Mouse (Mus musculus) testis, postnatal 14 days (tissue): ENCODE measurements at regions not wholly inside any gene's neighbourhood (a gene's known extent, or its start where the extent isn't known, plus 50 kb on each side); places are given as distances from the start of the nearest gene placed in this dataset.

Experiments used
- DNase-seq: peaks from one replicate; pipeline ENCODE4 v3.0.0; 2021; ENCODE audit warnings: low spot score

DNA sequence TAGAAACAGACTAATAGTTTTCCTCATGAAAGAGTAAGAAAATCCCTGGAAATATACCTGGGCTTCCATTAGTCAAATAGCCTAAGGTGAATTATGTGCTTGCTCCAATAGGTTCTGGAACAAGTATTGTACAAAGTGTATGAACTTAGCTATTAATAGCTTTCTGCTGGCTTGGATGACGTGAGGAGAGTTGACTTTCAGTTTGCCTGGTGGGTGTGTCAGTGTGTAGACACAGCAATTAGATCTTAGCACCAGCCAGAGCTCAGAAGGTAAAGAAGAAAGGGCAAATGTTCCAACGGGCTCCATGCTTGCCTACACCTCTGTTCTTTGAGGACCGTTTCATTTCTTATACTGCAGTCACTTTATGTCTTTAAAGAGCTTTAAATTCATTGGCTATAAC lies 654.8 kb upstream of the Mef2c start:
- DNase-seq = no peak

DNA sequence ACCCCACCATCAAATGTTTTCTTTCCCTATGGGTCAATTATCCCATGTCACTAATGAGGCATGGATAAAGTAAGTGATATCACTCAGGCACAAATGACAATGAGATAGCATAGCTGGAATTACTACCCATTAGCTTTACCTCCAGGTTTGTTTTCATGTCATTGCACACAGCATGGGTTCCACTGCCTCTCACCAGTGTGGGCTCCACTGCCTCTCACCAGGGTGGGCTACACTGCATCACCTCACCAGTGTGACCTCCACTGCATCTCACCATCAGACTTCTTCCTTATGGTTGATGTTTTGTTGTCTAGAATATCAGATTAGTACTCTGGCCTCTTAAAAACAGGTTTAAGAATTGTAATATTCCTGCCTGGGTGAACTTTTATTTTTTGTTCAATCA lies 634.0 kb upstream of the Mef2c start:
- no peak for DNase-seq

DNA sequence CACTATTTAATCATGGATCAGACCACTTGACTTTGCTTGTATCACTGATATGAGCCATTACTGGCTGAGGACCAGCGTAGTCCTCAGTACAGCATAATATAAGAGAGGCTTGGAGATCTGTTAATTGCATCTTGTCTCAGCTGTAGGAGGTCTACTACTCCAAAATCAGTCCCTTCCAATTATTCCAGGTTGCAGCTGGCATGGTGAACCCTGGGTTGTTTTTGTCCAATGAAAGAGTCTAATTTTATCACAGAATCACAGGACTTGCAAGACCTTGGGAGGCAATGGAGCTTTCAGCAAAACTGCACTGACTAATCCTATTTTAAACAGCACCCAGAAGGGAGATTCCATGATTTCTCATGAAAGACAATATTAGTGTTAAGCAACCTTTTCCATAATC lies 629.7 kb upstream of the Mef2c start:
- no peak for DNase-seq

DNA sequence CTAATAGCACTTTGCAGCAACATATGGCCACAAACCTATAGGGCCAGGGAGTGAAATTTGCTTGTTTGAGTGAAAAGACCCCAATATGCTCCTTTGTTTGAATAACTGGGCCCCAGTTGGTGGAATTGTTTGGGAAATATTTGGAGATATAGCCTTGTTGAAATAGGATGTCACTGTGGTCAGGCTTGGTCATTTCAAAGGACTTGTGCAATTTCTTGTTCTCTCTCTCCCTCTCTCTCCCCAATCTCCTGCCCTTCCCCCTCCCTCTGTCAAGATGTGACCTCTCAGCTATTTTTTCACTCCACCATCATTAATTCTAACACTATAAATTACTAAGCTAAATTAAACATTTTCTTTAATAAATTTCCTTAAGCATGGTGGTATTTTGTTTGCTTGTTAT lies 620.5 kb upstream of the Mef2c start:
- DNase-seq = no peak

DNA sequence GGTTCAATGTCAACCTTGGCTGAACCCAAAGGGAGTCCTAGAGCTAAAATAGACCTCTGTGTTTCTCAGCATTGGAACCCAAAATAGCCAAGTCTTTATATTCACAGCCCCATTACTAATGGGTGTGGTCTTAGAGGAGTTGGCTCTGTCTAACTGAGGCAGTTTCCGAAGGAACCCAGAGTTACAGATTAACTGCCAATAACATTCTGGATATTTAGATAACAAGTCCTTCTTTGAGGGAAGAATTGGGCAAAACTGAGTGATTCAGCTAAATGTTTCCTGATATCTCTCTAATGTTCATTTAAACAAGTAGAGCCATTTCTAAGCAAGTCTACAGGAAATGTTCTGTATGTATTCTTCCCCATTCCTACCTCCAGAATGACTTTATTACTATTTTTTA lies 615.1 kb upstream of the Mef2c start:
- DNase-seq = no peak

DNA sequence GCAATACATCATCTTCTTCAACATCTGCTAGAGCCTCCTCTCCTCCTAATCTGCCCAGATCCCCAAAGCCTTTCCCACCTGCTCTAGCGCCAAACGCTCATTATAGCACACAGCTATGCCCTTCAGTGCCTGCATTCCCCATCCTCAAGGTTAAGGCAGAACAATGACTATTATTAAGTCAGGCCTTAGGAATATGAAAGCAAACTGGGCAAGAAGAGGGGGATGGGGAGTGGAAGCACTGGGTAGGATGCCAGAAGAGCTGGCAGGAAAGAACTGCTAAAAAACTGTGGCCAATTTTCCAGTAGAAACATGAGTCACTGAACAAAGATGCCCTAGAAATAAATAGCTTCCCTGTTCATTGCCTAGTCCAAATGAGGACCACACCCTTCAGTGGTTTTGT lies 611.1 kb upstream of the Mef2c start:
- no peak for DNase-seq

DNA sequence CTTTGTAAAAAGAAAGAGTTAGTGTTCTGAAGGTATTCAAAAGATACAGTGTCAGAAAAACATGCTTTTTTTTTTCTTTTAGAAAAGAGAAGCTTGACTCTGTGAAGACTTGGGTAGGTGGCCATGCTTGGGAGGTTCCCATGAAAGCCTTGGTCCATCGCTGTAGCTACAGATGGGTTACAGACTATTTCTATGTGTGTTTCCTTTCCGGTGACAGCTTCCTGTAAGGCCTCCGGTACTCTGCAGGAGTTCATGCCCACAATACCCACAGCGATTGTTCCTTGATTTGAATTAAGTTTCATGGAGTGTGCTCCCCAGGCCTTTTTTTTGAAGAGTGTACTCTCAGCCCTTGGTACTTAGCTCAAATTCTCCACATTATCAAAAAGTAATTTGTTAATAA lies 604.1 kb upstream of the Mef2c start:
- DNase-seq = no peak

DNA sequence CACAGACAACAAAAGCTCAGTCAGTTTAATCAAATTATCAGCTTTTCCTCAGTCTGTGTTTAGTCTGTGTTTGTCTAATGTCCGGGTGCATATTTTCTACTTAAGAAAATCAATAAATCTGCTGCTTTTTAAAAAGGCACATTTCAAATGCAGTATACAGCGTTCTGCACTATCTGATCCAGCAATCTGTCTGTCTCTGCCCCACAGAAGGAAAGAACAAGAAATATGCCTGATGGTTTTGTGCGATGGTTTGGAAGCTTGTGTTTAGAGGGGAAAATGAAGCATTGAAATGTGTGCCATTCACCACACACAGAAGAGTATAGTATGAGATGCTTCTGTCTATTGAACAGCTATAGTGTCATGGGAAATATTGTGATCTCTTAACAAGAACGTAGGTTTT lies 601.7 kb upstream of the Mef2c start:
- no peak for DNase-seq

DNA sequence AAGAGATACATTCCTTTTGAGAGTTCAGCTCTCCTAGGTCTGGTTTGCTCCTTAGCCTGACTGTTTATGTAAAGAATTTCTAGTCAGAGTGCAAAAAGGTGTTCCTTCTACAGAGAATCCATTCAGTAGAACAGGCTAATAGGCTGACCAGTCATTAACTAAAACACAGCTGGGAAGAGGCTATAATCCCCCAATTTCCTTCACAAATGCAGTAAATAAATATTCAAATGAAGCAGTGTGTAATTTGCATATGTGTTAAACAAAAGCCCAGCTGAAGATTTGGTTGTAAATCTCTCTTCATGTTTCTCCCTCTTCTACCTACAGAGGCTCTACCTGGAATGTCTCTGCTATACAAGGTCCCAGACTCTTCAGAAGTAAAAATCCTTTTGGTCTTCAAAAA lies 600.2 kb upstream of the Mef2c start:
- no peak for DNase-seq

DNA sequence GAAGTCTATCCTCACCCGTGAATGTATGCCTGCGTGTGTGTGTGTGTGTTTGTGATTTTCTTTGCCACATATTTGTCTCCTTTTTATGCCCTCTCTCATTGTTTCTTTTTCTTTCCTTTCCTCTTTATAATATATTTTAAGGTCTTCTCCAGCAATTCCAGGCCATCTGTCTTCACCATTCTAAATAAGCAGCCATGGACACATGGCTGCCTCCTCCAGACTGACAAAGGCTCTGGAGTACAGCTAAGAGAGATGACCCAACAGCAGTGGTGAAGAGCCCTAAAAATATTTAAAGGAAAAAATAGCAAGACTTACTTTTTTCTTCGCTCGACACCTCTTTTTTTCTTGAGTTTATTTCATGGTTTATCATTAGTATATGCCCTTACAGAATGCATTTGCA lies 596.1 kb upstream of the Mef2c start:
- DNase-seq = no peak

DNA sequence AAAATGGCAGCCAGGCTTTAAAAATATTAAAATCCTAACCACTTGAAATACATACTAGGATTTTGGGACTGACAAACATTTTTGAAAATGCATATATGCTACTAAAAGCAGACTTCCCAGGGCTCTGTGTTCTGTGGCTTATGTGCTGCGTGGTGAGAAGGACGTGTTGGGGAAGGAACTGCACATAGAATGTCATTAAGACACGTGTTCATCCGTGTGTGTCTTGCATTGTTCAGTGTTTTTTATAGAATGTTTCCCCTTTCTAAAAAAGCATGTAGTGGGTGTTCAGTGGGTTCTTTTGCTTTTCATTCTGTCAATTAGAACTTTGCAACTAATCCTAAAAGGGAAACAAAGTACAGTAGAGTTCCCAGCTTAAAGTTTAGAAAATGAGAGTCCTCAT lies 594.7 kb upstream of the Mef2c start:
- no peak for DNase-seq

DNA sequence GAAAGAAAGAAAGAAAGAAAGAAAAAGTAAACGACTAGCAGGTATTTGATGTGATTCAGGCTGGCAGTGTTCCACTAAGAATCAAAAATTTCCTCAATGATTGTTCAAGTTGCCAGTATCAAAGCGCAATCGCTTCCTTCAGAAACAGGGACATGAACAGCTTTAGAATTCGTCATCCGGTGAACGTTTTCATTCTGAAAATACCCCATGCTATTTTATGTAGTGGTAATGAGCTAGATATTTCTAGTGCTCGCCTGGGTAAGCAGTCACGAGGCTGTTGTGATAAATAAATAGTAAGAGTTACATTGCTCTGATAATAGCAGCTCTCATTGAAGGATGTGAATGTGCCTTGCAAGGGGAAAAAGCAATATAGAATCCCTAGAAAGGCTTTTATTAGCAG lies 591.0 kb upstream of the Mef2c start:
- DNase-seq = no peak

DNA sequence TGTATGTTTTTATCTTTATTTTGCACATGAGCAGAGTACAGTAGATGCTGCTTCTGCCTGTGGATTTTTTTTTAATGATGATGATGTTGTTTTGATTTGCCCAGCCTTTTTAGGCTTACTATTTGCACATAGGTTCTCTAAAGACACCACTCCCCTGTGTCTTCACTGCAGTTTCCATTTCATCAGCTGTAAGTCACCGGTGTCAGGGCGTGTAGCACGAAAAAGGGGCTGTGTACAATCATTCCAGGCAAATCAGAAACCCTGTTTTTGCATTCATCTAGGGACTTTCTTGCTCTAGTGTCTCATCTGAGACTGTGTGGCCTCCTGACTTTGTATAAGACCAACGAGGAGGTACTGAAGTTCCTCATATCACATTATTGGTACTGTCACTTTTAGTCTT lies 588.6 kb upstream of the Mef2c start:
- DNase-seq = no peak

DNA sequence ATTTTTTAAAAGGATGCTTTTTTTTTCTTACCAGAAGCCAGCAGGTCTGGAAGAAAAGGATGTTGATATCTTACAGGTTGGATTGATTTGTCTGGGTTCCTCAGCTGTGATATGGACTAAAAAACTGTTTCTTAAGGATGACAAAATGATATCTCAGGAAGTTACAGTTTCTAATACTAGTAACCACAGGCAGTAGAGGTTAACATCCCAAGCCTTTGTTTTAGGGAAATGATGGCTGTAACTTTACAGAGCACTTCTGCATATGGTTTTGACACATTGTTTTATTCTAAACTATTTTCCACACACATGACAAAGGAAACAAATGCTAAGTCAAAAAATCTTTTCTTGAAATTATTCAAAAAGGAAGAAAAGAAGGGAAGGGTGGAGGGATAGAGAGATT lies 573.8 kb upstream of the Mef2c start:
- DNase-seq = no peak

DNA sequence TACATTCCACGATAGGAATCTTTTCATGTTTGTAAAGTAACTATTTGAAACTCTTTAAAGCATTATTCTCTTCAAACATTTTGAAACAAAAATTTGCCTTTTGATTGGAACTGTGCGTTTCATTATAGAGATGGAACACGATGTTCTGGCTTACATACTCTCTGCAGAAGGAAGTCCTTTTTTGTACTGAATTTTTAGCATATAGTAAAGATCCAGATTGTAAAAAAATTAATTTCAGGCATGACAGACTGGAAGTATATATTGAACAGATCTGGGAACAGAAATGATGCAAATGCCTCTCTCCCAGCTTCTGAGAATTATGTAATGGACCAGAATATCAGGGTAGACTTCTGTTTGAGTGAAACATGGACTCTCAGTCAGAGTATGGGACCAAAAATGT lies 566.0 kb upstream of the Mef2c start:
- no peak for DNase-seq

DNA sequence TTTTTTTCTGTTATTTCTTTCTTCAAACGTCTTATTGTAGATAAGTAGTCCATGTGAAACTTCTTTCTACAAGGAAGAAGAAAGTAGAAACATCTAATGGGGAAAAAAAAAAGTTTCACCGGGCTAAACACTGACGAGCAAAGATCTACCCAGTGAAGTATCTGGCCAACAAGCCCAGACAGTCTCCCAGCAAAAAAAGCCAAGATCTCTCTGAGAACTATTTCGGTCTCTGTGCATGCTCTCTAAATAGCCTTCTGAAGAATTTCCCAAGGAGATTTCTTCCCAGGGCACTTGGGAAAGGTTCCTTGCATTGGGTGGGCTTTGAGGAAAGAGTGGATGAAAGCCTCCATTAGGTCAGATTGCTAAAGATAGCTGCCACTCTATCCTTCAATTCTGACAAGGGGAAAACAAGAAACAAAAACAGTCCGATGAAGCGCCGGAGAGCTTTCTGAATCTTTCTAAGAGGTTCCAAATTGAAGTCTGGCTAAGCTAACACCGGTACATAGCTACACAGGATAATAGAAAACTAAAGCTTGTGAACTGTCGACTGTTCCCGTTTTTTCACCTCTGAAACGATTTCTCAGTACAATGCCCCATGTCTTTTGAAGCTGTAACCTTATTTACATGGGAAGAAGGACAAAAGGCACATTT lies 561.0 kb upstream of the Mef2c start:
- no peak for DNase-seq

DNA sequence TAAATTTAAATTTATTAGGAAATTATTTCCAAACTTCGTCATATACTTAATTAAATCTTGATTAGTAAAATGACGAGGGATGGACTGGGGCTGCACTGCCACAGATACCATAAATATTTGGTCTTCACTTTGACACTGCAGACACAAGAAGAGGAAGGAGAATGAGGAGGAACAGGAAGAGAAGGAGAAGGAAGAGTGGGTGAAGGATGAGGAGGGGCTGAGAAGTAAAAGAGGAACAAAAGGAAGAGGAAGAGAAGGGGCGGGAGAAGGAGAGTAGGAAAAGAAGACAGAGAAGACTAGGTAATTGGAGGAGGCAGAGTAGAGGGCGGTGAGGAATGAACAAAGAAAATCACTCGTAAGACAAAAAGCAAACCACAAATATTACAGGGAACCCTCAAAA lies 556.9 kb upstream of the Mef2c start:
- DNase-seq = no peak

DNA sequence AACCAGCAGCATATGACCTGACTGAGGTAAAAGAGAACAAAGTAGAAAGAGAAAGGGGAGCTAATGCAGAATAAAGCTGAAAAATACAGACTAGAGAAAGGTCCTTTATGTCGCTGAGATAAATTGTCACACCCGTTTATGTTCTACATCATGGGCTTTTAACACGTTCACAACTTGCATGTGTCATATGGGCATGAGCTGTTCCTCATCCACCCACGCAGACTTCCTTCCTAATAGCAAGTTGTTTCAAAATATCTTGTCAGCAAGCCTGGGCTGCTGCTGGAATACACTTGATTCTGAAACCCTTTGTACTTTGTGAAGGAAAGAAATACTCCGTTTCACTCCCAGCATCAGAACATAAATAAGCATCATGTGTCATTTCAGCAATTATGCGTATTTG lies 554.3 kb upstream of the Mef2c start:
- DNase-seq = no peak

DNA sequence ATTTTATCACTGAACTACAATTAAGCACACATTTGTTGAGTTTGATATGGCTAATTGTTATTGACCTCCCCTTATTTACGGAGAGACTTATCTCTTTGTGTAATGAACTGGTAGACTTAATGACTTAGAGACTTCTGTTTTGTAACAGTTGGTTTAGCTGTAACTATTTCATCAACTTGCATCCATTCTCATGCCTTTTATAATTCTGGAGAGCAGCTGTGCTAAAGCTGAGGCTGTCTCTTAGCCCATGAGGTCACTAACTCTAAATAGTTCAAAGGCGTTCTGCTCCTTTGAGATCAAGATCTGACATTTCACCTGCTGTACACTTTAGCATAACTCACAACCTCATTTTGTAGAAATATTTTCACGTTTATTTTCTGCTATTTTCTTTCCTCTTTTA lies 541.5 kb upstream of the Mef2c start:
- no peak for DNase-seq

DNA sequence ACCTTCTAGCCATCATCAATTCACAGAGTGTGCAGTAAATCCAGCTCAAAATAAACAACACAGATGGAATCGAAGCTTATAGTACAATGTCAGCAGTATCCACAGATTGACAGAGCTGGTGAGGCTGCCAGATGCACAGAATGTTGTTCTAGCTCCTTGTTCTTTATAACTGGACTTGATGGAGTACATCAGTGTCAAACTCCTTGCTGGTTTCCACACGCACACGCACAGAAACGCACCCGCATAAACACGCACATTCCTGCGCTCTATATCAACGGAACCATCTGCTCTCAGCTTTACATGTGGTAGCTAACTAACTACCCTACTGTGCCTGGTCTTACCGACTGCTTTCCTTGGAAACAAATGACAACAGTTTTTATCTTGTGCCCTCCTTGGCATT lies 532.1 kb upstream of the Mef2c start:
- no peak for DNase-seq

DNA sequence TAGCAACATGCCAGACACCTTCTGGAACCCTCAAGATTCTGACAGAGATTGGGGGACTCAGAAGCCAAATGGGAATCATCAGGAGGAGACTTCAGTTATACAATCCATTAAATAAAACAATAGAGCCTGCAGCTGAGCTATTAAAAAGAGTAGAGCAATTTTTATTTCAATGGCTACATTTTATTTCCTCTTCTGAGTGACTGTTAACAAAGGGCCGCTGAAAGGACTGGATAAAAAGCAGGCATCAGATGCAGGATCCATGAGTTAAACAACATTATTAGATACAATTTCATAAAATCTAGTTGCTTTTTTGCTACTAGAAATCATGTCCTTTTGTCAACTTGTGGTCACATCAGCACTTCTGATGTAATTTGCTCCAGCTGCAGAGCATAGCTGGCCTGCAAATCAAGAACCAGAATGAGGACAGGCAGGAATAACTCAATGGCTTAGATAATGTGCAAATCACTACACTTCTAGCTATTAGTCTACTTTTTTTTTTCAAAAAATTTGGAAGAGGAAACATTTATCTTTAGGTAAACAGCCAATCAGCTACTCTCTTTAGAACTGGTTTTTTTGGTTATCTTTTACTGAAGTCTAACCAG lies 529.5 kb upstream of the Mef2c start:
- no peak for DNase-seq

DNA sequence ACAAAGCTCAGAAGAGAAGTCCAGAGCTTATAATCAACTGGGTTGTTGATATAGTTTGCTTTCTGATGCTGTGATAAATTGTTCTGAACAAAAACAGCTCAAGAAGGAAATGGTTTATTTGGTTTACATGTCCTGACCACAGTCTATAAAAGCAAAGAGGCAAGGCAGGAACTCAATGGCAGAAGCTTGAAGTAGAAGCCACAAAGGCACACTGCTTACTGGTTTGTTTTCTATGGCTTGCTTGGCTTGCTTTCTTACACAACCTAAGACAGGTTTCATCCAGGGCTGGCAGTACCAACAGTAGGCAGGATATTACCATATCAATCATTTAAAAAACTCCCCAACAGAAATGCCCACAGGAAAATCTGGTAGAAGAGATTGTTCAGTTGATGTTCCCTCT lies 502.7 kb upstream of the Mef2c start:
- no peak for DNase-seq

DNA sequence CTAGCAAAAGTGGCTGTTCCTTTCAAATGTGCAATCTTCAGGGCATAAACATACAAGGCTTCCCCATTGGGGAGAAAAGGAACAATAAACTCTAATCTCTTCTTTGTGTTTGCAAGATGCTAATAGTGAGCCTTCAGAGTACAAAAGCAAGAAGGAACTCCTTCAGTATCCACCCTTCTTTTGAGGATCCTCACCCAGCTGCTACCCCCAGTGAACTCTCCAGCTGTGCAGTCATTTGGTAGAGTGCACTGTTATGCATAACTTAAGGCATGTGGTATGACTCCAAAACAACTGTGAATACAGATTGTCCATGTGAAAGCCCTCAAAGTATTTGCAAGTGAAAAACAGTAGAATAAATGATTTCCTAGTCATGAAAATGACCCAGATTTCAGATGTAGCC lies 487.1 kb upstream of the Mef2c start:
- no peak for DNase-seq

DNA sequence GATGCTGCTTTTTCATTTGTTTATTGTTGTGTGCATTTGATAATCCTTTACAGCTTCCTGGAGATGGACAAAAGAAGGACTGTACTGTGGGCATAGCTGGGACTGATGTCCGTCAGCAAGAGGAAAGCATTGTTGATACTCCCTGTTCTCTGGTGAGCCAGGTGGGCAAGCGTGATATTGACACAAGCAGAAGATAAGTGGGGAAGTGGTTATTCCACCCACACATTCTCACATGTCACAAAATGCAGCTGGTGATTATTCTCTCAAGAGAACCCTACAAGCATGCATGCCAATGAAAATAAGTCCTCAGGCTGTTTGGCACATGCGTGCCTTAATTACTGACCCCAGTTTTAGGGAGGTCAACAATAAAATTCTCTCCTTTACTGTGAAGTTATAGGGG lies 483.0 kb upstream of the Mef2c start:
- DNase-seq = no peak

DNA sequence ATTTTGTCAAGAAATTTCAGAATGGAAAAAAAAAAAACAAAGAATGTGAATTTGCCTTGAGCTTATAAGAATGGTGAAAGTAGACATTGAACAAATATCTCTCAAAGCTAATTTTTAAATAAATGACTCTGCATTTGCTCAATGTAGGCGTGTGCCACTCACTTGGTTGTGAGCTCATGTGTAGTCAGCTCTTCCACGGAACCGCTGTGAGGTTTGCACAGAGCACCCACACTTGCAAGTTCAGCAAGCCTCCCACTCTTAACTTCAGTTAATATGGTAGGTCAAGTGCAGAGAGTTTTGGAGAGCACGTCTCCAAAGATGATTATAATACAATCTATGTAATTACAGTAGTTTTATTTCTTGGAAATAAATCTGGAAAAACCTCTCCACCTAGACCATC lies 479.9 kb upstream of the Mef2c start:
- DNase-seq = no peak
